Mouse (Mus musculus) liver, embryonic 13.5 days (tissue): ENCODE measurements around the gene Stk10. TPM values are rescaled to one million over a fixed set of nuclear protein-coding genes. Genes with fewer than 3 reads are reported as not detected.

Experiments used
- ATAC-seq: fragments of 200-750 bp; cut with Nextera tagmentation; 2 replicates; pipeline ENCODE4 v1.8.0; 2017; ENCODE audit warnings: low read depth, mild to moderate bottlenecking, moderate number of reproducible peaks, moderate library complexity
- DNase-seq: peaks from one replicate; pipeline ENCODE4 v3.0.0; 2022
- H3K27ac ChIP-seq: fragments of 300-500 bp; sonication (generic); 2 replicates; pipeline ENCODE4 v1.5.1; 2015; ENCODE audit warnings: moderate library complexity, mild to moderate bottlenecking, inconsistent platforms
- H3K27me3 ChIP-seq: fragments of 300-500 bp; sonication (generic); 2 replicates; pipeline ENCODE4 v1.6.1; 2015; ENCODE audit warnings: mild to moderate bottlenecking, inconsistent platforms
- H3K36me3 ChIP-seq: fragments of 300-500 bp; sonication (generic); 2 replicates; pipeline ENCODE4 v1.6.1; 2015; ENCODE audit warnings: mild to moderate bottlenecking, inconsistent platforms
- H3K4me1 ChIP-seq: fragments of 300-500 bp; sonication (generic); replicated peaks from 2 replicates; pipeline ENCODE4 v1.6.1; 2015; ENCODE audit warnings: inconsistent platforms
- H3K4me2 ChIP-seq: fragments of 300-500 bp; sonication (generic); 2 replicates; pipeline ENCODE4 v1.6.1; 2015; ENCODE audit warnings: inconsistent platforms, mild to moderate bottlenecking, moderate library complexity
- H3K4me3 ChIP-seq: fragments of 300-500 bp; sonication (generic); replicated peaks from 2 replicates; pipeline ENCODE4 v1.5.1; 2015; ENCODE audit warnings: mild to moderate bottlenecking, inconsistent platforms
- H3K9ac ChIP-seq: fragments of 300-500 bp; sonication (generic); 2 replicates; pipeline ENCODE4 v1.6.1; 2015; ENCODE audit warnings: mild to moderate bottlenecking, inconsistent platforms
- H3K9me3 ChIP-seq: fragments of 300-500 bp; sonication (generic); replicated peaks from 2 replicates; pipeline ENCODE4 v1.6.1; 2016; ENCODE audit warnings: inconsistent platforms
- WGBS: fragments of 180-500 bp; shearing (Covaris S2); methylation state at CpG from one replicate; pipeline ENCODE4 v1.1.7; 2015; ENCODE audit not compliant: insufficient replicate concordance; 5-methylcytosine and 5-hydroxymethylcytosine counted together
- polyA plus RNA-seq: library from polyadenylated mRNA; unstranded; fragments of >200 nt; fragmentation: Nextera tagmentation; extraction: Ambion mirVana; gene quantifications from 2 replicates; pipeline ENCODE4 v1.2.1, GENCODE M21; 2015

The Stk10 gene
- polyA plus RNA-seq, 1 experiment from 2014 or later, result 3.0 TPM

DNA sequence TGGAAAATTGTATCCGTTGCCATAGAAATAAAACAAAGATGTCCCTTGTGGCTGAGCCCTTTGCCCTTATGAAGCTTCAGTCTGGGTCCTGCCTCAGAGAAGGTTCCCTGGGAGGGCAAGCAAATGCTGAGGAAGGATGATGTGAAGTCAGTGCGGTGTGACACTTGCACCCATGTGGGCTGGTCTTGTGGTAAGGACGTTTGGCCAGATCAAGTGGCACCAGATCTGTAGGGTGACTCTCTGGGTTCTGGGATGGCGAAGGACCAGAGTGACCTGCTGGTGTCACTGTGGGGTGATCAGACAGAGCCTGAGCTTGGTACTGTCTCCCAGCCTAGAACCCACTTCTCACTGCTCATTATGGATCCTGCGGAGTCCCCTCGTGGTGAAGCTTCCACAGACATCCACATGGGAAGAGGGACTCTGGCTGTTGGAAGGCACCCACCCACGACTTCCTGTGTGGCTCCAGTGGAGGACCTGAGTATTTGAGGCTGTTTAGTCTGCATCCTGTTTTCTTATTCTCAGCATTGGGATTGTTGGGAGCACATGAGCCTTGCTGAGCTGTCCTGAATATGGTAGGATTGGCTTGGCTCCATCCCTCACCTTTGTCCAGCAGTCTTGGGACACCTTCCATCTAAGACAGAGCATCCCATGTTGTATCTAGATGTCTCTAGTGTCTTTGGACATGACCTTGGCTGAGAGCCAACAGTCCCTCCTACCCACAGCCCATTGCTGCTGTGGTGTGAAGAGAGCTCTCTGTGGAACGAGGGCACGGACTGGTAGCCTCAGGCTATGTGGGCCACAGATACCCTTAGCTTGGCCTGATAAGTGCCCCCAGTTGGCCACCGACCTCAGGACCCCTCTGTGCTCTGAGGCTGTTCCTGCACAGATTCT lies 28.6 kb downstream of the Stk10 start:
- Histone ChIP-seq H3K27ac (peak overlapping the region; percentile 34; the same call in 1 of the 2 replicates), H3K27me3 (no peaks in the 10 kb centered on the region), H3K9me3 (no peaks in the 10 kb centered on the region), H3K36me3 (no peaks in the 10 kb centered on the region; the same call in 1 of the 2 replicates), H3K9ac (no peak overlapping the region), H3K4me2 (no peak overlapping the region), H3K4me1 (peaks cover 61% of the 10 kb centered on the region), H3K4me3 (no peak overlapping the region)
- ATAC-seq (no peak), DNase-seq (no peak)
- WGBS, result 61% methylated on average over 10 of the region's 10 CpGs

DNA sequence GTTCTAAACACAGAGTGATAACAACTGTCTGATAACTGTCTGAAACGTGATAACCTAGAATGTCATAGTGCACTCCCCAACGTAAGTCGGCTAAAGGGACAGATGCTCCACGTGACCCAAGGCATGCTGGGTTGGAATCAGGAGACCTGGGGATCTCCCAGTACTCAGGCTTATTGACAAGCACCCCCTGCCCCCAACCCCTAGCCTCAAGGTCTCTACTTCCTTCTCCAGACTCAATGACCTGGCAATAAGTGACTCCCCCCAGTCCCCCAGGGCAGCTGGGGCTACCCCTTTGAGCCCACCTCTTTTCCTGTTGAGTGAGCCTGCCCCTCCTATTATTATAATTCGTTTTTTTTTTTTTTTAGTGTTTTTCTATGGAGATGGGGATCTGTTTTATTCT lies 29.6 kb downstream of the Stk10 start:
- ATAC-seq, result no peak
- 39% methylated on average over 5 of the region's 5 CpGs for WGBS
- Histone ChIP-seq H3K27me3 (no peaks in the 10 kb centered on the region), H3K9me3 (no peaks in the 10 kb centered on the region), H3K36me3 (no peaks in the 10 kb centered on the region), H3K4me1 (peaks cover 71% of the 10 kb centered on the region), H3K9ac (no peak overlapping the region), H3K4me2 (no peak overlapping the region), H3K27ac (no peak overlapping the region), H3K4me3 (no peak overlapping the region)
- no peak for DNase-seq

- Histone ChIP-seq H3K27me3 (no peaks in the 10 kb centered on the region), H3K4me3 (no peak overlapping the region), H3K9me3 (no peaks in the 10 kb centered on the region), H3K4me1 (peaks cover 68% of the 10 kb centered on the region), H3K27ac (no peak overlapping the region), H3K36me3 (no peaks in the 10 kb centered on the region), H3K4me2 (no peak overlapping the region), H3K9ac (no peak overlapping the region)
- ATAC-seq (0 out of 2 replicates have a peak, but pooled peaks have one; percentile 11), DNase-seq (no peak)
- WGBS, result 50% methylated on average over 3 of the region's 3 CpGs
Measured at GRCm38 (mm10) chr11:32563660-32564059, 30.6 kb downstream of the Stk10 start.

- H3K9ac ChIP-seq, result no peak overlapping the region
- H3K4me2 ChIP-seq, result no peak overlapping the region
- H3K27ac ChIP-seq, result peak overlapping the region; percentile 8; the same call in 1 of the 2 replicates
- no peaks in the 10 kb centered on the region for H3K9me3 ChIP-seq
- H3K27me3 ChIP-seq, result no peaks in the 10 kb centered on the region
- ATAC-seq (no peak), DNase-seq (no peak)
- no peak overlapping the region for H3K4me3 ChIP-seq
- 37% methylated on average over 4 of the region's 4 CpGs for WGBS
- H3K4me1 ChIP-seq, result peaks cover 68% of the 10 kb centered on the region
- H3K36me3 ChIP-seq, result 0 out of 2 replicates have a peak, but pooled peaks cover 2% of the 10 kb centered on the region
Measured at GRCm38 (mm10) chr11:32564629-32565028, 31.5 kb downstream of the Stk10 start.

DNA sequence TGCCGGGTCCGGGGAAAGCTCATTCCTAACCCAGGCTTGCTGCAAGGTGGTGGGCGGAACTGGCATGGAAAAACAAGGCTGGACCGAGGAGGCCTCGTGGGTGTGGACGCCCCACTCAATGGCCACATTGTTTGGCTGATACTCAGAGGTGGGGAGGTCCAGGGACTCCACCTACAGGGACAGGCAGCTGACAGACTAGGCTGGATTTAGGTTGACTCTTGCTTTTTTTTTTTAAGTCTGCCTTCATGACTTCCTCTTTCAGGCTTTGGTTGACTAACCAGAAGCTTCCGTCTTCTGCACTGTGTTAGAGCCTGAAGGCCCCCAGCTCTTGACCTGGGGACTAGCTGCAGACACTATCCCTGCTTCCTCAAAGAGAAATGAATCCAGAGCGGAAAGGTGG lies 32.0 kb downstream of the Stk10 start:
- Histone ChIP-seq H3K4me3 (no peak overlapping the region), H3K36me3 (0 out of 2 replicates have a peak, but pooled peaks cover 3% of the 10 kb centered on the region), H3K9me3 (no peaks in the 10 kb centered on the region), H3K9ac (no peak overlapping the region), H3K4me2 (no peak overlapping the region), H3K27ac (peak overlapping the region; percentile 14; the same call in 1 of the 2 replicates), H3K27me3 (no peaks in the 10 kb centered on the region), H3K4me1 (peaks cover 68% of the 10 kb centered on the region)
- DNase-seq (no peak), ATAC-seq (peak; percentile 23; the same call in 1 of the 2 replicates)
- WGBS, result 23% methylated on average over 8 of the region's 8 CpGs

GRCm38 (mm10) chr11:32566184-32566583 lies 33.1 kb downstream of the Stk10 start:
- ATAC-seq, result peak; percentile 52

GRCm38 (mm10) chr11:32567000-32567855 lies 34.1 kb downstream of the Stk10 start:
- DNase-seq (no peak), ATAC-seq (no peak)
- Histone ChIP-seq H3K27ac (peak overlapping the region; percentile 34; the same call in 1 of the 2 replicates), H3K9ac (no peak overlapping the region), H3K4me3 (no peak overlapping the region), H3K36me3 (0 out of 2 replicates have a peak, but pooled peaks cover 3% of the 10 kb centered on the region), H3K4me2 (no peak overlapping the region), H3K4me1 (peaks cover 66% of the 10 kb centered on the region), H3K9me3 (no peaks in the 10 kb centered on the region), H3K27me3 (no peaks in the 10 kb centered on the region)
- 80% methylated on average over 10 of the region's 10 CpGs for WGBS

More at GRCm38 (mm10) chr11:32566184-32566583, 33.1 kb downstream of the Stk10 start:
- Histone ChIP-seq H3K4me1 (peaks cover 70% of the 10 kb centered on the region), H3K36me3 (0 out of 2 replicates have a peak, but pooled peaks cover 3% of the 10 kb centered on the region), H3K4me3 (no peak overlapping the region), H3K27ac (no peak overlapping the region), H3K4me2 (no peak overlapping the region), H3K27me3 (no peaks in the 10 kb centered on the region), H3K9ac (peak overlapping the region; percentile 33; the same call in 1 of the 2 replicates), H3K9me3 (no peaks in the 10 kb centered on the region)
- WGBS, result 49% methylated on average over 6 of the region's 6 CpGs
- no peak for DNase-seq

DNA sequence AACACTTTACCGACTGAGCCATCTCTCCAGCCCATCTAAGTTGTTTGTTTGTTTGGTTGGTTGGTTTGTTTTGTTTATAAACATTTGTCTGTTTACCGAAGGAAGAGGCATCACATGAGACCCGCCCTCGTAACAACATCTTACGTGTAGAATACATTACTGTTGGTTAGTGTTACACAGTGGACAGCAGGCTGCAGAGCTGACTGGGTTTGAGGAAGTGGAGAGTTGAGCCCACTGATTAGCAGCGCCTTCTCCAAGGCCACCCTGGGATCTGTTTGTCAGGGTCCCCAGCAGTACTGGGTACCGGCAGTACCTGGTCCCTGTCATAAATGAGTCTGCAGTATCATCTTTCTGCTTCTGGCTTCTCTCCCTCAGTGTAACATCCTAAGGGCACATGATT lies 35.0 kb downstream of the Stk10 start:
- Histone ChIP-seq H3K4me2 (no peak overlapping the region), H3K9me3 (no peaks in the 10 kb centered on the region), H3K4me3 (no peak overlapping the region), H3K36me3 (0 out of 2 replicates have a peak, but pooled peaks cover 3% of the 10 kb centered on the region), H3K27ac (no peak overlapping the region), H3K9ac (no peak overlapping the region), H3K4me1 (peaks cover 60% of the 10 kb centered on the region), H3K27me3 (no peaks in the 10 kb centered on the region)
- ATAC-seq (no peak), DNase-seq (no peak)
- 72% methylated on average over 7 of the region's 7 CpGs for whole genome bisulfite sequencing

DNA sequence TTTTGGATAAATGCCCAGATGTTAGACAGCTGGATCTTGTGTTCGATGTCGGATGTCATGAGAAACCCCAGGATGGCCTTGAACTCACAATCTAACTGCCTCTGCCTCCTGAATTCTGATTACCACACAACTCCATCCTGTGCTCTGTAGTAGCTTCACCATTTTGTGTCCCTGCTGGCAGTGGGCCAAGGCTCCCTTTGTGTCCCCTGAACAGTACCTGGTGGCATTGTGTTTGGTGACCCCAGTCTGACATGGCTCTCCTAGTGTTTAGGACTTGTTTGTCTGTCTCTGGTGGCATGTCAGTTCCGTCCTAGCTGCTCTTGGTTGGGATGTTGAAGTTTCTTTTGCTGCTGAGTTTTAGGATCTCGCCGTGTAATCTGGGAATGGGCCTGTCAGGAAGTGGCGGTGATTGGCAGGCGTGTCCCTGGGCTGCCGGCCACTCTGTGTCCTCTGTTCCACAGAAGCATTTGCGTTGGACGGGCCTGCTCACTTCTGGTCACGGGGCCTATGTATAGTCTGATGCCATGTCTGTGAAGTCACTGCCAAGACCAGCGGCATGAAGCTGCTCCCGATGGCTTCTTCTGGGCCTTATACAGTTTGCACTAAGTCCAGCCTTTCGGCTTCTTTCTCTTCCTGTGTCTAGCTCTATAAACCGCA lies 35.7 kb downstream of the Stk10 start:
- WGBS, result 80% methylated on average over 15 of the region's 15 CpGs
- Histone ChIP-seq H3K9ac (no peak overlapping the region), H3K4me2 (no peak overlapping the region), H3K36me3 (0 out of 2 replicates have a peak, but pooled peaks cover 3% of the 10 kb centered on the region), H3K27ac (no peak overlapping the region), H3K9me3 (no peaks in the 10 kb centered on the region), H3K4me1 (peaks cover 53% of the 10 kb centered on the region), H3K27me3 (no peaks in the 10 kb centered on the region), H3K4me3 (no peak overlapping the region)
- ATAC-seq, result no peak
- no peak for DNase-seq

GRCm38 (mm10) chr11:32571103-32571502 lies 38.0 kb downstream of the Stk10 start:
- 60% methylated on average over 6 of the region's 6 CpGs for WGBS
- H3K27ac ChIP-seq, result no peak overlapping the region; the same call in 1 of the 2 replicates
- H3K9me3 ChIP-seq, result no peaks in the 10 kb centered on the region
- H3K36me3 ChIP-seq, result 0 out of 2 replicates have a peak, but pooled peaks cover 3% of the 10 kb centered on the region
- H3K9ac ChIP-seq, result no peak overlapping the region
- peaks cover 30% of the 10 kb centered on the region for H3K4me1 ChIP-seq
- H3K4me3 ChIP-seq, result no peak overlapping the region
- ATAC-seq, result no peak
- no peak overlapping the region for H3K4me2 ChIP-seq
- no peaks in the 10 kb centered on the region for H3K27me3 ChIP-seq
- DNase-seq, result no peak
